Mouse (Mus musculus): ENCODE measurements at regions not wholly inside any gene's neighbourhood (a gene's known extent, or its start where the extent isn't known, plus 50 kb on each side); places are given as distances from the start of the nearest gene placed in this dataset.

DNA sequence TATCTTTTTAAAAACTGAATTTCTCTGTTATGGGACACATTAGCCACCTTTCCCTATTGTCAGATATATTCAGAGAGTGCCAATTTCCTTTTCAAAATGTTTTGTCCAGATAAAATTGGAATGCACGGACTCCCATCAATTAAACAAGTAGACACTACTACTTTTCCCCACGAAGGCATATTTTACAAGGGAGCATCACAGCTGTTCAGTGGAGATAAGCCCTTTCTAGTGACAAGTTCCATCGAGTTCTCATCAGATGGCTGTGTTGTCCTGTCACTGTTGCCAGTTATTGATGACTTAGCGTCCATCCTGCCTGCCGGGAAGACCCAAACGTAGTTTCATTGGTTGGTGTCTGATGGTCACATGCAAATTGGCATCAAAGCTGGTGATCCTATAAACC, 461.2 kb upstream of the Got2 start:
- Histone ChIP-seq H3K4me3 (ENCODE audit: control insufficient read depth, low read depth, low read length) (no peak overlapping the region), H3K27ac (ENCODE audit: control insufficient read depth, insufficient read depth, low read depth, low read length) (no peak overlapping the region), H3K27me3 (ENCODE audit: control insufficient read depth, insufficient read depth, low read length) (no peaks in the 10 kb centered on the region), H3K4me1 (ENCODE audit: control insufficient read depth, insufficient read depth, low read length) (no peaks in the 10 kb centered on the region), H3K36me3 (ENCODE audit: control insufficient read depth, insufficient read depth, low read length) (no peaks in the 10 kb centered on the region)
- no peak for TF ChIP-seq CTCF (IDR thresholded peaks at IDR 0.05; ENCODE audit: control insufficient read depth, insufficient read depth, insufficient replicate concordance, low read depth, low read length)
- no peak for TF ChIP-seq POLR2A (IDR thresholded peaks at IDR 0.05; ENCODE audit: control insufficient read depth, low read depth, low read length)

DNA sequence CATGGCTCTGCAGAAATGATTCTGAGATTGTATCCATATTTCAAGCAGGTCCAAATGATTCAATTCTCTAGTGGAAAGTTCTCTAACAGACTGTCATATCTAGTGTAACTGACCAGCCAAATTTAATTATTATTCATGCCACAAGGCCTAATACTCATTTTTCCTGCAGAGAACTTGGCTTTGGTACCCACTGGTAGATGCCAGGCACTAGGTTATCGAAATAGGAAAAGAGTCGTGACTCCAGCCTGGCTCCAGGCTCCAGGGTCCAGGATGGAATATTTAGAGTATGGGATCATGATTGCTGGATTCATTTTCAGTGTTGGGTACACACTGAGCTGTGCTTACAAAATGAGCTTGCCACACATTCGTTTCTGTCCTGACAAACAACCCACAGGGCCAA, 452.4 kb upstream of the Got2 start:
- Histone ChIP-seq H3K27me3 (ENCODE audit: control insufficient read depth, insufficient read depth, low read length) (no peaks in the 10 kb centered on the region), H3K36me3 (ENCODE audit: control insufficient read depth, insufficient read depth, low read length) (no peaks in the 10 kb centered on the region), H3K27ac (ENCODE audit: control insufficient read depth, insufficient read depth, low read depth, low read length) (no peak overlapping the region), H3K4me3 (ENCODE audit: control insufficient read depth, low read depth, low read length) (no peak overlapping the region), H3K4me1 (ENCODE audit: control insufficient read depth, insufficient read depth, low read length) (no peaks in the 10 kb centered on the region)
- TF ChIP-seq POLR2A (IDR thresholded peaks at IDR 0.05; ENCODE audit: control insufficient read depth, low read depth, low read length) (no peak), CTCF (IDR thresholded peaks at IDR 0.05; ENCODE audit: control insufficient read depth, insufficient read depth, insufficient replicate concordance, low read depth, low read length) (no peak)

DNA sequence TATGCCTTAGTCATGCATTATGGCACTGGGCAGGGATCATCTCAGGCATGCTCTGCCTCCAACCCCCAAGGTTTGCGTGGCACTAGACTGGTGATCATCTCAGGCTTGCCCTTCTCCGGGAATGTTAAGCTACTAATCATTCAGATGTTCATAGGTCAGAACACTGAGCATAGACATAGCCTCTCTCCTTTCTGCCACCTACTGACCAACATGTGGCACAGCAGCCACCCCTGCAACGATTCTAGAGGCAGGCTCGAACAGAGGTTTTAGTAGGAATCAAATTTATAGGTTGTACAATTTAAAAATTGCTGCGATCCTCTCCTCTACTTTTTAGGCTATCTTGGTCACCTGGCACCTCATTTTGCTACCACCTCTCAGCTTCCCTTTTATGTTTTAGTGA, 430.0 kb upstream of the Got2 start:
- no peak overlapping the region for H3K4me3 ChIP-seq (ENCODE audit: control insufficient read depth, low read depth, low read length)
- no peaks in the 10 kb centered on the region for H3K27me3 ChIP-seq (ENCODE audit: control insufficient read depth, insufficient read depth, low read length)
- H3K27ac ChIP-seq (ENCODE audit: control insufficient read depth, insufficient read depth, low read depth, low read length): no peak overlapping the region
- H3K36me3 ChIP-seq (ENCODE audit: control insufficient read depth, insufficient read depth, low read length): no peaks in the 10 kb centered on the region
- peak; percentile 22; the same call in 1 of the 2 replicates for TF ChIP-seq CTCF (IDR thresholded peaks at IDR 0.05; ENCODE audit: control insufficient read depth, insufficient read depth, insufficient replicate concordance, low read depth, low read length)
- TF ChIP-seq POLR2A (IDR thresholded peaks at IDR 0.05; ENCODE audit: control insufficient read depth, low read depth, low read length): no peak
- H3K4me1 ChIP-seq (ENCODE audit: control insufficient read depth, insufficient read depth, low read length): no peaks in the 10 kb centered on the region

DNA sequence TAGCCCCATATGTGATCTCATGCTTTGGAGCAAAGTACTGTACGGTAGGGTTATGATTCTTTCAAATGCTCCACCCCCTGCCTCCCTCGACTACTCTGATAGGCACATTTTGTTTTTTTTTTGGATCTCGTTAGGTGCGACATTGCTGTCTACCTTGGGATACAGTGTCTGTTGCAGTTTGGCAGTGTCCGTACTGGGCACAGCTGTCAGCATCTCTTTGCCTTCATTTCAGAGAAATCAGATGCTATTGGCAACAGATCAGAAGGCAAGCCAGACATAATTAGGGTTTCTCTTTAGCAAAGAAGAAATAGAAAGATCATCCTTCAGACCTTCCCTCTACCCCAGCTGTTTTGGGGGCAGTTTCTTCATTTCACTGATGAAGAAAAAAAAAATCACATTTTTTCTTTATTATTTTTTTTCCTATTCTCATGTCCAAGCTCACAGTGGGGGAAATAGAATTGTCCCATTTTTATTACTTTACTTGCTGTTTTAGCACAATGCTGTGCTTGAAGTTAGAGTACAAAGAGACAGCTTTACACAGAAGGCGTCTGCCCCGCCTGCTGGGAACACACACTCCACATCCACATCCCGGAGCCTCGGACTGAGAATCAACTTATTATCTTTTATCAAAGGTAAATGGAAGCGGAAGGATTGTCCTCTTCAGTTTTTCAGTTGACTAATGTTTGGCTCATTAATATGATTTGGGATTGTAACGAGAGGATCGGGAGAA, 420.8 kb upstream of the Got2 start:
- no peaks in the 10 kb centered on the region for H3K36me3 ChIP-seq (ENCODE audit: control insufficient read depth, insufficient read depth, low read length)
- TF ChIP-seq POLR2A (IDR thresholded peaks at IDR 0.05; ENCODE audit: control insufficient read depth, low read depth, low read length) (no peak), CTCF (IDR thresholded peaks at IDR 0.05; ENCODE audit: control insufficient read depth, insufficient read depth, insufficient replicate concordance, low read depth, low read length) (no peak)
- H3K4me3 ChIP-seq (ENCODE audit: control insufficient read depth, low read depth, low read length): no peak overlapping the region
- H3K27ac ChIP-seq (ENCODE audit: control insufficient read depth, insufficient read depth, low read depth, low read length): no peak overlapping the region
- no peaks in the 10 kb centered on the region for H3K27me3 ChIP-seq (ENCODE audit: control insufficient read depth, insufficient read depth, low read length)
- H3K4me1 ChIP-seq (ENCODE audit: control insufficient read depth, insufficient read depth, low read length): no peaks in the 10 kb centered on the region

- TF ChIP-seq CTCF (IDR thresholded peaks at IDR 0.05; ENCODE audit: control insufficient read depth, insufficient read depth, insufficient replicate concordance, low read depth, low read length): no peak
- no peak for TF ChIP-seq POLR2A (IDR thresholded peaks at IDR 0.05; ENCODE audit: control insufficient read depth, low read depth, low read length)
- no peak overlapping the region for H3K4me3 ChIP-seq (ENCODE audit: control insufficient read depth, low read depth, low read length)
- no peak overlapping the region for H3K27ac ChIP-seq (ENCODE audit: control insufficient read depth, insufficient read depth, low read depth, low read length)
- no peaks in the 10 kb centered on the region for H3K4me1 ChIP-seq (ENCODE audit: control insufficient read depth, insufficient read depth, low read length)
- no peaks in the 10 kb centered on the region for H3K27me3 ChIP-seq (ENCODE audit: control insufficient read depth, insufficient read depth, low read length)
- H3K36me3 ChIP-seq (ENCODE audit: control insufficient read depth, insufficient read depth, low read length): no peaks in the 10 kb centered on the region
Observed at GRCm38 (mm10) chr8:96296643-96297042, 408.3 kb upstream of the Got2 start.

DNA sequence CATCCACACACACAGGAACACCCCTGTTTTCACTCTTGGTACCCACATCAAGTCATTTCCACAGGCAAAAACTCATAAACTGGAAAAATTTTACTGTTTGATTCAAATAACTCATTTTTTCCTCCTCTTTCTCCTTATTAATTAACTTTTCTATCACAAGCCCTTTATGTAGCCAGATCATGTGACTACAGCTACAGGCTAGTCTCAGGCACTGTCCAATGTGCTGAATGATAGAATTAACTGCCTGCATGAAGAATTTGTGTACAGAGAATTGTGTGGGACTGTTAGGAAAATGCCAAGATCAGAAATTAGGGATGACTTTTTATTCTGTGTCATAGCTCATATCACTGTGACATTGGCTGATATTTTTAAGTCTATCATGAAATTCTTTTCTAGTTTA, 402.4 kb upstream of the Got2 start:
- Histone ChIP-seq H3K27me3 (ENCODE audit: control insufficient read depth, insufficient read depth, low read length) (no peaks in the 10 kb centered on the region), H3K27ac (ENCODE audit: control insufficient read depth, insufficient read depth, low read depth, low read length) (no peak overlapping the region), H3K36me3 (ENCODE audit: control insufficient read depth, insufficient read depth, low read length) (no peaks in the 10 kb centered on the region), H3K4me1 (ENCODE audit: control insufficient read depth, insufficient read depth, low read length) (no peaks in the 10 kb centered on the region), H3K4me3 (ENCODE audit: control insufficient read depth, low read depth, low read length) (no peak overlapping the region)
- no peak for TF ChIP-seq POLR2A (IDR thresholded peaks at IDR 0.05; ENCODE audit: control insufficient read depth, low read depth, low read length)
- no peak for TF ChIP-seq CTCF (IDR thresholded peaks at IDR 0.05; ENCODE audit: control insufficient read depth, insufficient read depth, insufficient replicate concordance, low read depth, low read length)

DNA sequence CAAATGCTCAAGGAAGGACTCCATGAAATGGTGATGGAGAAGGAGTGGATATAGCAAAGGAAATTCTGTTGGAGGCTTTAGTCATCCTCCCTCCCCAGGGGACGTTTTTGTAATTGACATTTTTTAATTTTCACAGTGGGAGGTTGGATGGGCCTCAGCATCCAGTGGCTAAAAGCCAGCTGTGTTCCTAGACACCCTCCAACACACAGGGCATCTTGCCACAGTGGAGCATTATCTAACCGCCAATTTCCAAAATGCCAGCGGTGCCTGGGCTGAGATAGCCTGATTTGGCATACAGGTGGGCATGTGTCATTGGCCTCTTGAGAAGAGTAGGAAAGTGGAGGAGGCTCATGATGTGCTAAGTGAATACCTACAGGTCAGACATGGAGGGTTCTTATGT, 401.2 kb upstream of the Got2 start:
- no peak for TF ChIP-seq CTCF (IDR thresholded peaks at IDR 0.05; ENCODE audit: control insufficient read depth, insufficient read depth, insufficient replicate concordance, low read depth, low read length)
- TF ChIP-seq POLR2A (IDR thresholded peaks at IDR 0.05; ENCODE audit: control insufficient read depth, low read depth, low read length): no peak
- no peaks in the 10 kb centered on the region for H3K36me3 ChIP-seq (ENCODE audit: control insufficient read depth, insufficient read depth, low read length)
- H3K4me1 ChIP-seq (ENCODE audit: control insufficient read depth, insufficient read depth, low read length): no peaks in the 10 kb centered on the region
- H3K27ac ChIP-seq (ENCODE audit: control insufficient read depth, insufficient read depth, low read depth, low read length): no peak overlapping the region
- no peak overlapping the region for H3K4me3 ChIP-seq (ENCODE audit: control insufficient read depth, low read depth, low read length)
- no peaks in the 10 kb centered on the region for H3K27me3 ChIP-seq (ENCODE audit: control insufficient read depth, insufficient read depth, low read length)

Data from testis, adult 2 months (tissue).